Mouse (Mus musculus) thymus, adult 2 months (tissue): ENCODE data around the gene Timm10.

ENCODE experiments used
- CTCF ChIP-seq: fragments of 200-500 bp; IDR thresholded peaks from 2 replicates; pipeline ENCODE4 v1.5.1; 2012; ENCODE audit warnings: mild to moderate bottlenecking, control low read depth, low read length, moderate library complexity, borderline replicate concordance; ENCODE audit not compliant: control insufficient read depth, poor library complexity, insufficient read depth; ENCODE audit errors: extremely low read depth
- POLR2A ChIP-seq: fragments of 200-500 bp; IDR thresholded peaks from 2 replicates; pipeline ENCODE4 v1.6.1; 2012; ENCODE audit warnings: mild to moderate bottlenecking, low read length, control low read depth, moderate library complexity; ENCODE audit not compliant: control insufficient read depth, poor library complexity, insufficient read depth; ENCODE audit errors: extremely low read depth

- TF ChIP-seq POLR2A (no peak), CTCF (no peak)
These were observed 38.5 kb upstream of the Timm10 start for GRCm38 (mm10) chr2:84788316-84788715.
